Mouse (Mus musculus) neural tube, embryonic 12.5 days (tissue): Measurements from ENCODE around the gene Sytl1. TPM values are rescaled to one million over a fixed set of nuclear protein-coding genes. Genes with fewer than 3 reads are reported as not detected.
A peak's percentile ranks its signal among the peaks of the same experiment; 100 is the strongest.

Experiments
- ATAC-seq: fragments of 200-750 bp; cut with Nextera tagmentation; 2 replicates; pipeline ENCODE4 v1.8.0; 2017; ENCODE audit warnings: low read depth, mild to moderate bottlenecking, moderate TSS enrichment, moderate library complexity; ENCODE audit not compliant: low FRiP score
- H3K27ac ChIP-seq: fragments of 300-500 bp; sonication (generic); 2 replicates; pipeline ENCODE4 v1.5.1; 2016
- H3K27me3 ChIP-seq: fragments of 300-500 bp; sonication (generic); replicated peaks from 2 replicates; pipeline ENCODE4 v1.6.1; 2016; ENCODE audit warnings: mild to moderate bottlenecking
- H3K36me3 ChIP-seq: fragments of 300-500 bp; sonication (generic); 2 replicates; pipeline ENCODE4 v1.6.1; 2016; ENCODE audit warnings: mild to moderate bottlenecking
- H3K4me1 ChIP-seq: fragments of 300-500 bp; sonication (generic); 2 replicates; pipeline ENCODE4 v1.6.1; 2016
- H3K4me2 ChIP-seq: fragments of 300-500 bp; sonication (generic); replicated peaks from 2 replicates; pipeline ENCODE4 v1.6.1; 2016; ENCODE audit warnings: mild to moderate bottlenecking
- H3K4me3 ChIP-seq: fragments of 300-500 bp; sonication (generic); 2 replicates; pipeline ENCODE4 v1.5.1; 2016
- H3K9ac ChIP-seq: fragments of 300-500 bp; sonication (generic); 2 replicates; pipeline ENCODE4 v1.6.1; 2016; ENCODE audit warnings: mild to moderate bottlenecking
- H3K9me3 ChIP-seq: fragments of 300-500 bp; sonication (generic); 2 replicates; pipeline ENCODE4 v1.6.1; 2016; ENCODE audit warnings: mild to moderate bottlenecking
- WGBS: fragments of 180-500 bp; shearing (Covaris S2); methylation state at CpG from one replicate; pipeline ENCODE4 v1.1.7; 2016; 5-methylcytosine and 5-hydroxymethylcytosine counted together
- polyA plus RNA-seq: library from polyadenylated mRNA; unstranded; fragments of >200 nt; fragmentation: Nextera tagmentation; extraction: Ambion mirVana; gene quantifications from 2 replicates; pipeline ENCODE4 v1.2.1, GENCODE M21; 2016

The Sytl1 gene
- polyA plus RNA-seq, 1 experiment from 2014 or later = 0.66 TPM

- Histone ChIP-seq H3K4me1 (no peaks in the 10 kb centered on the region), H3K9ac (no peak overlapping the region), H3K4me2 (no peak overlapping the region), H3K27me3 (peaks cover 30% of the 10 kb centered on the region), H3K27ac (no peak overlapping the region), H3K4me3 (no peak overlapping the region), H3K9me3 (no peaks in the 10 kb centered on the region), H3K36me3 (no peaks in the 10 kb centered on the region)
- ATAC-seq = no peak
- WGBS = 77% methylated on average over 12 of the region's 12 CpGs
Observed at GRCm38 (mm10) chr4:133257798-133258408, 5.0 kb downstream of the Sytl1 start.

- H3K27ac ChIP-seq = no peak overlapping the region
- no peak overlapping the region for H3K4me2 ChIP-seq
- H3K36me3 ChIP-seq = no peaks in the 10 kb centered on the region
- H3K9ac ChIP-seq = no peak overlapping the region
- no peaks in the 10 kb centered on the region for H3K9me3 ChIP-seq
- H3K4me3 ChIP-seq = no peak overlapping the region
- H3K4me1 ChIP-seq = no peaks in the 10 kb centered on the region
- 29% methylated on average over 12 of the region's 12 CpGs for WGBS
- ATAC-seq = no peak
- H3K27me3 ChIP-seq = peaks cover 37% of the 10 kb centered on the region
Observed at GRCm38 (mm10) chr4:133257230-133257629, 5.7 kb downstream of the Sytl1 start.

DNA sequence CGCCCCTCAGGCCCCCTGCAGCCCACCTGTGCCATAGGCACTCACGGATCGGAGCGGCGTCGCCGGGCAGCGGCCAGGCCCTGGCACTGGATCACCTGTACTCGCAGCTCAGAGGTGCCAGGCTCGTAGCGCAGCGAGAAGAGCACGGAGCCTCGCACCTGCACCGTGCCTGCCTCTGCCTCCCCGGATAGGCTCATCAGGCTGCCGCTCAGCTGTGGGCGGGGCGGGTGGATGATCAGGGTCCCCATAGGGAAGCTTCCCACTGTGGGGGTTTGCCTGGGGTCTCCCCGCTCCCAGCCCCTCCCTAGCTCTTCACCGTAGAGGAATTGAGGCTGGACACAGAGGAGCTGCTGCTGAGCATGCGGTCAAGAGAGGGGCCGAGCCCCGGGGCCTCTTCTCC, 6.1 kb downstream of the Sytl1 start:
- H3K27me3 ChIP-seq = peaks cover 41% of the 10 kb centered on the region
- no peak for ATAC-seq

DNA sequence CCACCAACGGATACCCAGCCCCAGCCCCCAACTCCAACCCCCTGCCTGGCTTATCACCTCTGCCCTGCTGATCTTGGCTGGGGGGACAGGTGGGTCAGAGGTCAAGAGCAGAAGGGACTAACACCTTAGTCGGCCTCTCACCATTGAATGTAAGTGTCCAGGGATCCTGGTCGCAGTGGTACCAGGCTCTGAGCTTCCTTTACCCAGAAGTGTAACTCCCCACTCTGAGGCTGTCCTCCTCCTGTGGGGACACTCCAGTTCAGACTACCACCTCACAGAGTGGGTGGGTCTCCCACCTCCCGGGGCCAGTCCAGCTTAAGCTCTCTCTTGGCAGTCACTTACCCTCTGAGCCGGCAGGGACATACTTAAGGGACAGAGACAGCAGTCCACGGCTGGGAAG, 7.5 kb downstream of the Sytl1 start:
- H3K4me3 ChIP-seq = no peak overlapping the region
- WGBS = 73% methylated on average over 6 of the region's 6 CpGs
- no peak for ATAC-seq
- no peak overlapping the region for H3K9ac ChIP-seq
- no peak overlapping the region for H3K27ac ChIP-seq
- no peak overlapping the region for H3K4me2 ChIP-seq
- H3K36me3 ChIP-seq = no peaks in the 10 kb centered on the region
- peaks cover 55% of the 10 kb centered on the region for H3K27me3 ChIP-seq
- peaks cover 12% of the 10 kb centered on the region for H3K4me1 ChIP-seq
- H3K9me3 ChIP-seq = no peaks in the 10 kb centered on the region

More for the DNA sequence above, 6.1 kb downstream of the Sytl1 start:
- WGBS = 16% methylated on average over 24 of the region's 24 CpGs
- Histone ChIP-seq H3K4me1 (no peaks in the 10 kb centered on the region), H3K27ac (no peak overlapping the region), H3K9me3 (no peaks in the 10 kb centered on the region), H3K9ac (no peak overlapping the region), H3K36me3 (no peaks in the 10 kb centered on the region), H3K4me3 (no peak overlapping the region), H3K4me2 (no peak overlapping the region)

- Histone ChIP-seq H3K4me2 (no peak overlapping the region), H3K27me3 (peaks cover 72% of the 10 kb centered on the region), H3K4me1 (peaks cover 13% of the 10 kb centered on the region), H3K9me3 (no peaks in the 10 kb centered on the region), H3K36me3 (no peaks in the 10 kb centered on the region), H3K27ac (no peak overlapping the region), H3K4me3 (no peak overlapping the region), H3K9ac (no peak overlapping the region)
- 49% methylated on average over 12 of the region's 12 CpGs for WGBS
- ATAC-seq = no peak
Observed at GRCm38 (mm10) chr4:133253412-133253811, 9.5 kb downstream of the Sytl1 start.

DNA sequence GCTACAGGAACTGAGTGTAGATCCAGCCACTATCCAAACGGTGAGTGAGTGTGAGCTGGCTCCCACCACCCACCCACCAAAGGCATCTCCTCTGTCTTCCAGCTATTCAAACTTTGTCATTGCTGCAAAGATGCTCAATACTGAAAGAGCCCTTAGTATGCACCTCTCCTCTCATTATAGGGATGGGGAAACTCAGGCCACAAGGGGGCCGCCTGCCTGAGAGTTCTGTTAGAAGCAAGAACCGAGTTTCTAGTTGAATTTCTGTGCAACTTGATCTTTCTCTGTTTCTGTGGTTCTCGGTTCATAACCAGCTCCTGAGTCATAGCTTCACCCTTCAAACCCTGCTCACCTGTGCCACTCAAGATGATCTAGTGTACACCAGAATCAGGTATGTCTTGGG, 10.8 kb downstream of the Sytl1 start:
- H3K9ac ChIP-seq = no peak overlapping the region
- no peak for ATAC-seq
- WGBS = 43% methylated on average over 4 of the region's 4 CpGs
- no peaks in the 10 kb centered on the region for H3K9me3 ChIP-seq
- no peak overlapping the region for H3K27ac ChIP-seq
- H3K4me2 ChIP-seq = no peak overlapping the region
- peaks cover 75% of the 10 kb centered on the region for H3K27me3 ChIP-seq
- H3K36me3 ChIP-seq = no peaks in the 10 kb centered on the region
- H3K4me1 ChIP-seq = peaks cover 13% of the 10 kb centered on the region
- H3K4me3 ChIP-seq = no peak overlapping the region

DNA sequence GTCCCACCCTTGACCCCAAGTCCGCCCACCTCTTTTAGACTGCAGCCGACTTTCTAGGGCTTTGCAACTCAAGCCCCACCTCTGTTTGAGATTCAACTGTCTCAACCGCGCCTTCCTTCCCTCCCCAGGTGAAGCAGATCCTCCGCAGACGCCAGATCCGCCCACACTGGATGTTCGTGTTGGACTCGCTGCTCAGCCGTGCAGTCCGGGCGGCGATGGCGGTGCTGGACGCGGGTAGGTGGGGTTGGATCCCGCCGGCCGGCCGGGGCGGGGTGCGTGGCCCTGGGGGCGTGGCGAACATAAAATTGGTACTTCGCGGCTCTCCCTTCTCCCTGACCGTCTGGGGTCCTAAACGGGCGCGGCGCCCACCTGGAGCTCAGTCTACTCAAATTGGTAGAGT, 11.7 kb downstream of the Sytl1 start:
- Histone ChIP-seq H3K9ac (peak overlapping the region; percentile 44; the same call in 1 of the 2 replicates), H3K36me3 (no peaks in the 10 kb centered on the region), H3K27me3 (peaks cover 75% of the 10 kb centered on the region), H3K27ac (no peak overlapping the region), H3K4me2 (peak overlapping the region; percentile 64), H3K4me1 (peaks cover 13% of the 10 kb centered on the region), H3K9me3 (no peaks in the 10 kb centered on the region), H3K4me3 (peak overlapping the region; percentile 29)
- 4% methylated on average over 31 of the region's 31 CpGs for WGBS
- ATAC-seq = no peak

DNA sequence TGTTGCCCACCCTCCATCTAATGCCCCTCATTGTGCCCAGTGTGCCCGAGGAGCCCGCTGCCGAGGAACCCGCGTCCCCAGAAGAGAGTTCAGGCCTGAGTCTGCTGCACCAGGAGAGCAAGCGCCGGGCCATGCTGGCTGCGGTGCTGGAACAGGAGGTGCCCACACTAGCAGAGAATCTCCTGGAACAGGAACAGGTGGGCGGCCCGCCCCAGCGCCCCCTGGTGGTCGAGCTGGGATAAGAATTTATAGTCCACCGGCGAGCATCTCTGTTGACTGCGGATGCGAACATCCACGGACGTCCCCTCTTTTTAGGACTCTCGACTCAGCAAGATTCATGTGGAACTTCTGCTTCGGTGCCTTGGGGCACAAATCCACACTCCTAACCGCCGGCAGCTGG, 12.3 kb downstream of the Sytl1 start:
- H3K9me3 ChIP-seq = no peaks in the 10 kb centered on the region
- H3K4me3 ChIP-seq = peak overlapping the region; percentile 29
- H3K27ac ChIP-seq = no peak overlapping the region
- H3K36me3 ChIP-seq = no peaks in the 10 kb centered on the region
- H3K4me1 ChIP-seq = peaks cover 13% of the 10 kb centered on the region
- peak overlapping the region; percentile 40; the same call in 1 of the 2 replicates for H3K9ac ChIP-seq
- 2% methylated on average over 22 of the region's 22 CpGs for WGBS
- peak overlapping the region; percentile 64 for H3K4me2 ChIP-seq
- peaks cover 71% of the 10 kb centered on the region for H3K27me3 ChIP-seq
- no peak for ATAC-seq

DNA sequence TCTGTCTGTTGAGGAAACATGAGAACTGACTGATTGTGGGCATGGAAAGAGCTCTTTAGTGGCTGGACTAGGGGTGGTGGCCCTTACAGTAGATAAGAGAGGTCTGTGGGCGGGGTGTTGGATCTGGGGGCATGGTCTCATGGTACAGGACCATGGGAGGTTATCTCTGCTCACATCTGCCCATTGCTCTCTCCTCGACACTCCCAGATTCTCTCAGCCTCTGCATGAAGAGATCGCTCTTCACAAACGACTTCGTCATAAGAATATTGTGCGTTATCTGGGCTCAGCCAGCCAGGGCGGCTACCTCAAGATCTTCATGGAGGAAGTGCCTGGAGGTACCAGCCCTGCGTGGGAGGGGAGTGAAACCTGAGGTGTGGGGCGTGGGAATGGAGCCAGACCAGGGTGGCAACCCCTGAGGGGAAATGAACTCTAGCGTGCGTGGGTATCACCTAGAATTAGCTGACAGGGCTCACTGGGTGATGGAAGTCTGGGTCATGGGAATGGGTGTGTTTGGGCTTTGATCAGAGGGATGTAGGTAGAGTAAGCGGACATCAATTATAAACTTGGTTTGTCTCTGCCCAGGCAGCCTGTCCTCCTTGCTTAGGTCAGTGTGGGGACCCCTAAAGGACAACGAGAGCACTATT, 15.0 kb downstream of the Sytl1 start:
- Histone ChIP-seq H3K27ac (no peak overlapping the region), H3K27me3 (peaks cover 76% of the 10 kb centered on the region), H3K9ac (no peak overlapping the region), H3K4me3 (no peak overlapping the region), H3K36me3 (no peaks in the 10 kb centered on the region), H3K4me2 (no peak overlapping the region), H3K9me3 (no peaks in the 10 kb centered on the region), H3K4me1 (peaks cover 13% of the 10 kb centered on the region)
- WGBS = 81% methylated on average over 13 of the region's 13 CpGs
- ATAC-seq = no peak

DNA sequence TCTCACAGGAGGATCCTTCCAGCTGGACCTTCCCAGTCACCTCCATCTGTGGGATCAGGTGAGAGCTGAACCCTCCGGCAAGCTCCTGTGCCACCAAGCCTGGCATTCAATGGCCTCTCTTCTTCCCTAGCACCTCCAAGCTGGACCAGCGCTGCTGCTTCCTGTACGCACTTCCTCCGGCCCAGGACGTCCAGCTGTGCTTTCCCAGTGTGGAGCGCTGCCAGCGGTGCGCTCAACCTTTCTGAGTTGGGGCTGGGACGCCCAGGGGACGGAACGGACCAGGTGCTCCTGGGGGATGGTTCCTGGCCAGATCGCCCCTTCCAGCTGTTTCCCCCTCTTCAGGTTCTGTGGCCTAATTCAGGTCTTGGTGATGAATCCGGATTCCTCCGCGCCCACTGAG, 15.8 kb downstream of the Sytl1 start:
- WGBS = 27% methylated on average over 15 of the region's 15 CpGs
- H3K4me3 ChIP-seq = no peak overlapping the region
- no peak overlapping the region for H3K9ac ChIP-seq
- H3K9me3 ChIP-seq = no peaks in the 10 kb centered on the region
- H3K4me1 ChIP-seq = peaks cover 13% of the 10 kb centered on the region
- H3K27me3 ChIP-seq = peaks cover 76% of the 10 kb centered on the region
- H3K27ac ChIP-seq = no peak overlapping the region
- no peak for ATAC-seq
- H3K36me3 ChIP-seq = no peaks in the 10 kb centered on the region
- H3K4me2 ChIP-seq = no peak overlapping the region

DNA sequence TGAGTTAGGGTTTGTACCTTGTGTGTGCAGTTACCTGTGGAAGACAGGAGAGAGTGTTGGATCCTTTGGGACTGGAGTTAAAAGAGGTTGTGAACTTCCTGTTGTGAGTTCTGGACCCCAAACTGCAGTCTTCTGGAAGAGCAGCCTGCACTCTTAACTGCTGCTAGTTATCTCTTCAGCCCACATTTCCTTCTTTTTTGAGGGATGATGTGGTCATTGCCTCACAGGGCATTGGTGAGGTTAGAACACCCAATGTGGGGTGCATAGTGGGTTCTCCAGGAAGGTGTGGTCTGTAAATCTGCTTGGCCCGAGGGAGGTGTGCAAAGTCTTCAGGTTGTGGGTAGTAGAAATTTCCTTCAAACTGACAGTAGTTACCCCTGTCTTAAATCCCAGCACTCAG, 18.6 kb downstream of the Sytl1 start:
- H3K27me3 ChIP-seq = peaks cover 64% of the 10 kb centered on the region
- WGBS = 88% methylated on average over 1 of the region's 1 CpGs

GRCm38 (mm10) chr4:133243538-133243937, 19.4 kb downstream of the Sytl1 start:
- no peaks in the 10 kb centered on the region for H3K36me3 ChIP-seq
- H3K4me2 ChIP-seq = no peak overlapping the region
- peaks cover 15% of the 10 kb centered on the region for H3K4me1 ChIP-seq
- no peak overlapping the region for H3K9ac ChIP-seq
- no peaks in the 10 kb centered on the region for H3K9me3 ChIP-seq
- ATAC-seq = no peak
- no peak overlapping the region for H3K27ac ChIP-seq
- WGBS = 35% methylated on average over 13 of the region's 13 CpGs
- H3K27me3 ChIP-seq = peaks cover 64% of the 10 kb centered on the region
- no peak overlapping the region for H3K4me3 ChIP-seq

More for the DNA sequence above, 18.6 kb downstream of the Sytl1 start:
- ATAC-seq = no peak
- no peak overlapping the region for H3K4me2 ChIP-seq
- peaks cover 15% of the 10 kb centered on the region for H3K4me1 ChIP-seq
- no peaks in the 10 kb centered on the region for H3K9me3 ChIP-seq
- H3K9ac ChIP-seq = no peak overlapping the region
- no peaks in the 10 kb centered on the region for H3K36me3 ChIP-seq
- no peak overlapping the region for H3K27ac ChIP-seq
- H3K4me3 ChIP-seq = no peak overlapping the region

GRCm38 (mm10) chr4:133242710-133243109, 20.2 kb downstream of the Sytl1 start:
- 50% methylated on average over 9 of the region's 9 CpGs for WGBS
- peaks cover 57% of the 10 kb centered on the region for H3K27me3 ChIP-seq
- no peak for ATAC-seq

More at GRCm38 (mm10) chr4:133242710-133243109, 20.2 kb downstream of the Sytl1 start:
- no peaks in the 10 kb centered on the region for H3K36me3 ChIP-seq
- no peak overlapping the region for H3K27ac ChIP-seq
- H3K9ac ChIP-seq = no peak overlapping the region
- H3K4me2 ChIP-seq = no peak overlapping the region
- H3K9me3 ChIP-seq = no peaks in the 10 kb centered on the region
- H3K4me3 ChIP-seq = no peak overlapping the region
- peaks cover 15% of the 10 kb centered on the region for H3K4me1 ChIP-seq
